Mouse (Mus musculus) Muller cell, postnatal 12 days (primary cell): ENCODE measurements around the gene H2-M11.

Source experiments
- DNase-seq: peaks from one replicate; pipeline ENCODE4 v3.0.0-alpha.2; 2015; ENCODE audit errors: inconsistent ontology term

H2-M11 gene

GRCm38 (mm10) chr17:36546775-36547174 lies at the start of gene H2-M11:
Gene H2-M11 (plus strand): TSS chr17:36547075.
- DNase-seq = no peak

- DNase-seq = no peak
Measured at GRCm38 (mm10) chr17:36500435-36500834, 46.4 kb upstream of the H2-M11 start.

GRCm38 (mm10) chr17:36503910-36504309 lies 43.0 kb upstream of the H2-M11 start:
- DNase-seq = no peak
